Mouse (Mus musculus): ENCODE measurements around the gene Zfhx3.

Gene Zfhx3

GRCm38 (mm10) chr8:108790559-108791293, 848.3 kb downstream of the Zfhx3 start:
- peak; percentile 33 to 64 for DNase-seq (ENCODE audit: low spot score in 2 of 2)

- DNase-seq (ENCODE audit: low spot score in 2 of 2): no peak
Measured at GRCm38 (mm10) chr8:108796076-108796475, 853.6 kb downstream of the Zfhx3 start.

DNA sequence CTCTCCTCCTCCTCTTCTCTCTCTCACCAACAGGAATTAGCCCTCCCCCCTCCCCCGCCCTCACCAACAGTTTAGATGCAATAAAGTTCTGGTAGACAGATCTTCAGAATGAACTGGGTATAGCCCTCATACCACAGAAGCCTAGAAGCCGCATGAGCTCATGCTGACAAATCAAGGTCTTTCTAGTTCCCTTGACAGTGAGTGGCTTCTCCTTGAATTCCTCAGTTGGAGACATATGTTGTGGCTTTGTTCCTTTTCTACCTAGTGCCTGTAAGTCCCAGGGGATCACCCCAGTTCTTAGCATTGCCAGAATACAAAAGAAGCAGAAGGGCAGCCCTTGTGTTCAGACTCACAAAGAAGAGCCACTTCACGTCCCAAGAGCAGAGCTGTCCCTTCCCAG, 854.4 kb downstream of the Zfhx3 start:
- DNase-seq (ENCODE audit: low spot score in 2 of 2): no peak

DNA sequence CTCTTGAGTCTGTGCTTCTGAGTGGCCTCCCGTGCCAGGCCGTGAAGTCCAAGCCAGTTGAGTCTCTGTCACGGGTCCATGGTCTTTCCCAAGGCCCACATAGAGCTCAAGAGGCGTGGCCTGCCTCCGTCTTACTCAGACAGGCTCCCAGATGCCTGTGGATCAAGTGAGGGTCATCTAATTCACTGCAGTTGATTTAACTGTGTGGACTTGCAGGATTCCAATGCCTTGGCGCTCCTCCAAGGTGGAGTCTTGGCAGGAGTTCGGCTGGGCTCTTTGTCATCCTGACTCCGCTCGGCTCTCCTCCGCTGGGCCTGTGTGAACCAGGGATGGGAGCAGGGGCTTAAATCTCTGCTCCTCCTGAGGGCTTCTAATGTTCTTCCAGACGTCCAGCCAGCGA, 855.6 kb downstream of the Zfhx3 start:
- DNase-seq (ENCODE audit: low spot score in 2 of 2): peak; percentile 13 to 30

DNA sequence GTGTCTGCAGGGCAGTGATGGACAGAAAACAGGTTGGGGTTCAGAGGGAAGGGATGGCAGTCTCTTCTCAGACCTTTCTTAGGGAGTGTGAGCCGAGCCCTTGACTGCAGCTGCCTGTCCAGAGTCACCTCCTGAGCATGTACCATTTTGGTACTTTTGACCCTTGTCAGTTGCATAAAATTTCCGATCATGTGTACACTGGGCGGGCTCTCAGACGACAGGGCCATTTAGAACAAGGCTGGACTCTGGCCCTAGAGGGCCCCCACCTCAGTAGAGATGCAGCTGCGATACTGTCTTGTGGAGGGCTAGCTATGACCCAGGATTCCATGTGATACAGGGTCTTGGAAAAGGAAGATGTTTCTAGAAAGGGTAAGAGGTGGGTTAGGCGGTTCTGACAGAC, 856.8 kb downstream of the Zfhx3 start:
- DNase-seq (ENCODE audit: low spot score in 2 of 2): no peak

GRCm38 (mm10) chr8:108800357-108800756, 857.9 kb downstream of the Zfhx3 start:
- DNase-seq (ENCODE audit: low spot score in 2 of 2): no peak

- no peak for DNase-seq (ENCODE audit: low spot score in 2 of 2)
Measured at GRCm38 (mm10) chr8:108803017-108803416, 860.6 kb downstream of the Zfhx3 start.

DNA sequence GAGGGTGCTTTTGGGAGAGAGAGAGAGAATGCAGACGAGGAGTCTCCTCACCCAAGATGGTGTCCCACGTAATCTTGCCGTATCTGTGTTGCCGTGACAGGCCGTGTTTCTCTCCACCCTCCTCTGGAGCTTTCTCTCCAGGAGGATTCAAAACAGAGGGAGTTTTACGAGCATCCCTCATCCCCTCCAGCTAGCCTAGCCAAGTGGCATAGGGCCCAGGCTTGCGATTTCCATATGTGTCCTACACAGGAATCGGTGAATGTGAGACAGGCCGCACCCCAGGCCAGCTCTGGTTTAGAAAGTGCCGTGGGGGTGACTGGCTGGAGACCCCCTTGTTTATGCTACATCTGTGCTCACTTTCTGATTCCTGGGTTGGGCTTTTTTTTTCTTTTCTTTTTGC, 869.2 kb downstream of the Zfhx3 start:
- DNase-seq (ENCODE audit: low spot score in 2 of 2): no peak

- no peak for DNase-seq (ENCODE audit: low spot score in 2 of 2)
Measured at GRCm38 (mm10) chr8:108813375-108813774, 870.9 kb downstream of the Zfhx3 start.

DNA sequence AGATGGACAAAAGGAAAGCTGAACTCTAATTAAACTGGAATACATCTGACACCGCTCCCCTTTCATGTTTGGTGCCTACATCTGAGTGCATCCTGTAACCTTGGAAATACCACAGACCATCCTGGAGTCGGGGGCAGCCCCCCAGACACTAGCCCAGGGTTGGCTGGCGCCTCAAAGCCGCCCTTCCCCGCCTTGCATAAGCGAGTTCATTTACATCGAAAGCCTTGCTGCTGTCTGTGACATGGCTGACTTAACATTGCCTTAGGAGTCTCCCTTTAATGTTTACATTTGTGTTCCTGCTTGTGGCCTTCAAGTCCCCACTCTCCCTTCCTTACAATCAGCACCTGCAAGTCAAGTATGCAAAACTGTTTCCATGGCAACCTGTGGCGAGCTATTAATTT, 876.8 kb downstream of the Zfhx3 start:
- no peak for DNase-seq (ENCODE audit: low spot score in 2 of 2)

DNA sequence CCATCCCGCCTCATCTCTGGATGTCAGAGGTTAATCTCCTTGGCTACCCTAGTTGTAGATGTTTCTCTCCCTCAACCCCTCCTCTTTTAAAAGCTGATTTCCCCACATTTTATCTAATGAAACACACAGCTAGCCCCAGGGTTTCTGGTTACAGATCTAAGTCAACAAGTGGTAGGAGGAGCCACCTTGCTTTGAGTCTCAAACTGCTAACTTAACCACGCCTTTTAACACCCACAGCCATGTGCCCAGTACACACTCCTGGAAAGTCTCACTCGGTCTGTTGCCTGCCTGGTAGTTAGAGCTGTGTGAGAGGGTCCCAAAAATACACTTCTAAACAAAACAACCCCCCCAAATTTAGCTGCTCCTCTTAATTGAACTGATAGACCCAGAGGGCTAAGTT, 877.4 kb downstream of the Zfhx3 start:
- no peak for DNase-seq (ENCODE audit: low spot score in 2 of 2)

DNA sequence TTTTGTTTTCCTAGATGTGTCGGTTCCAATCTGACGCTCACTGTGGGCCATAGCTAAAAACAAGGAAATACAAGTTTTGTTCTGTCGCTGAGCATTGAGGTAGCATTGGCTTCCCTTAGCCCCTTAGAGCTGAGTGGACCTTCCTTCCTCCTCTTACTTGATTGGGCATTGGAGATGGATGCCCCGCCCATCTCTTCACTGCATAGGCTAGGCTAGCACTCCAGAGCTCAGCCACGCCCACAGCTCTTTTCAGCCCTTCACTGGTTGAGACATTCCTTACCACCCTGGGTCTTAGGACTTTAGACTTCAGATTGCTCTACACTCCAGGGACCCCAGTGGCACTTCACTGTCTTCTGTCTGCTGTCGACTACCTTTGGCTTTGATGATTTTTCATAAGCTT, 878.2 kb downstream of the Zfhx3 start:
- DNase-seq (ENCODE audit: low spot score in 2 of 2): no peak

GRCm38 (mm10) chr8:108822841-108823266, 880.4 kb downstream of the Zfhx3 start:
- no peak for DNase-seq (ENCODE audit: low spot score in 2 of 2)

DNA sequence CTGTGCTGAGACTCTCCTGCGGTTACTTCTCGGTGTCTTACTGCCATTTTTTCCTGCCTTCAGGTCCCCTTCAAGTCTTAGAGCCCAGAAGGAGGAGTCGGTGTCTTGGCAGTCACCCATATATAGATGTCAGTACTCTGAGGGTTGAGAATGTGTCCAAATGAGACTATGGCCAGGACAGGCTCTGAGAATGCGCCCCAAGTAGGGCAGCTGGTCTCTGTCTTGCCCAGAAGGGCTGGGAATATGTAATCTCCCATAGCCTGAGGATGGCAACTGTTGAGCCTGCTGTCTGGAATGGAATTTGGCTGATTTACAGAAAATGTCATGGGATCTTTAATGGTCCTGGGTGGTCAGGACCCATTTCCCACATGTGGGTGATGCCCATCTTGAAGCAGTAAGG, 881.6 kb downstream of the Zfhx3 start:
- DNase-seq (ENCODE audit: low spot score in 2 of 2): no peak

GRCm38 (mm10) chr8:108826414-108826813, 884.0 kb downstream of the Zfhx3 start:
- no peak for DNase-seq (ENCODE audit: low spot score in 2 of 2)

DNA sequence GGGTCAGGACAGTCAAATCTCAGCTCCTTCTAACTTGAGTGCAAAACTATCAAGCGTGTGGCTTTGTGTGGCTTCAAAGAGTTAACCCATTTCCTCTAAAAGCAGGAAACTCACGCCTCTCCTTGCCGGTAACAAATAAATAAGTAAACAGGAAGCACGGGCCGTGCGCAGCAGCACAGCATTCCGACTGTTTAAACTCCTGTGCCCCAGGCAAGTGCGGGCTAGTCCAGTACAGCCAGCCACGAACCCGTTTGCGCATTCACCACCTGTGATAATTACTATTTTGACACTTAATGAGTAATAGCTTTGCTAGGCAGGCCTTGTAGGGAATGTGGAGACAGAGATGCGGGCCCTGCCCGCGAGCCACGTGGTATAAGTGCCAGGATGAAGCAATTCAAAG, 885.0 kb downstream of the Zfhx3 start:
- no peak for DNase-seq (ENCODE audit: low spot score in 2 of 2)

DNA sequence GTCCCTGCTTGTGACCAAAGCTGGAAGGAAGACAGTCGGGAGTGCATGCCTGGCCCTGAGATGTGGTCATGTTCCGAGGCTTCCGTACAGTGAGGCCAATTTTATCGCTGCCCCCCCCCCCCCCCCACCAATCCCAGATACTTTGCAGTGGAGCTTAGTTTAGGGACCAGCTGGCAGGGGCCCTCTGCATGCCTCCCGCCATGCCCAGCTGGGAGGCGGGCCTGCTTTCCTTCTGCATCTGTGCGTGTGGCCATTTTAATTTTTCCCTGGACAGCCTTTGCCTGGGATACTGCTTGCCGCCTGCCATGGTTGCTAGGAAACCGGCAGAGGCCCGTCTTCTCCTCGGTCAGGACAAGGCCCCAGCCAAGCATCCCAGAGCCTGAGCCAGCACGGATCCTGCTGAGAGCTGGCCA, 886.9 kb downstream of the Zfhx3 start:
- peak; percentile 30 for DNase-seq (ENCODE audit: low spot score in 2 of 2)

DNA sequence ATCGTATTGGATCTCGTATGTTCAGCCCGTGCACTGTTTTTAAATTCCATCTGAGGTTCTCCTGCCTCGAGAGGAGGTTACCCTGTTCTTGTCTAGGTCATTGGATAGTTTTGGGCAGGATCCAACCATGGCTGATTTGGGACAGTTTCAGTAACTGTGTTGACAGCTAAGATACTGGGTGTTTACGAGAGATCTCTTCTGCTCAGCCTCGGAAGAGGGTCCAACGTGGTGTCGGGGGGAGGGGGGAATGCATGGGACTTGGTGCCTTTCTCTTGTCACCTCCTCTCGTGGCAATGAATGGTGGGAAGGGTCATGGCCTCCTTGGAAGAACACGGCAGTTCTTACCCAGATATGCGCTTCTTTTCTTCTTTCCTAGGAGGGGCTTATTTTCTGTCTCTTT, 892.7 kb downstream of the Zfhx3 start:
- no peak for DNase-seq (ENCODE audit: low spot score in 2 of 2)

DNA sequence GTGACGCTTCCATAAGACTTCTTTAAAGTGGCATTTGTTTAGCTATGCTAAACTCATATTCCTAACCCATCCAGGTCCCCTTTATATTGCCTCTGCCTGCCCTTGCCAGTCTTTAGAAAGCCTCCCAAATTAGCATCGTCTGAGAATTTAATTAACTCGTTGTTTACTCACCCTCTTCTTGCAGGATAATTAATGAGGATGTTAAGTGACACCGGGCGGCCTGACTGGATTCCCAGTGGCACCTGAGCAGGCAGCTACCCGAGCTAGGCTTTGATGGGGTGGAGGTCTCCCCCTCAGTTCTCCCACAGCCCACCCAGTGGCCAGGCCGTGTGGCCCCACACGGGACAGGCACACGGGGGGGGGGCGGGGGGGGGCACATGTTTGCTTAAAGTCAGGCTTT, 895.3 kb downstream of the Zfhx3 start:
- no peak for DNase-seq (ENCODE audit: low spot score in 2 of 2)

DNA sequence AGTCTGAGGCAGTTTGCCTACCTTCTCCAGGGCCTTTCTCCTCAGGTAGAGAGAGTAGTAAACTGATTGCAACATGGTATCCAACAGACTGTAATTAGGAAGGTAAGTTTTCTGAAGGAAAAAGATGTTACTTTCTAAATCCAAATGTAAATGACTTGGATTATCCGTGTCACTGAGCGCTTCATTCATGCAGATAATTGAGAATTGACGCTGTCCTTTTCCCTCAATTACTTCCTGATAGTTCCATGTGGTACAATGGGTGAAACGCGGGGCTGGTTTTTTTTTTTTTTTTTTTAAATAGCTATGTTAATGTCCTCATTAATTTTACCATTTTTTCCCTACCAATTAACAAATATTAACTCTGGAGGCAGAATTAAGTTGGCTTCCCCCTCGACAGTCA, 896.3 kb downstream of the Zfhx3 start:
- no peak for DNase-seq (ENCODE audit: low spot score in 2 of 2)

DNA sequence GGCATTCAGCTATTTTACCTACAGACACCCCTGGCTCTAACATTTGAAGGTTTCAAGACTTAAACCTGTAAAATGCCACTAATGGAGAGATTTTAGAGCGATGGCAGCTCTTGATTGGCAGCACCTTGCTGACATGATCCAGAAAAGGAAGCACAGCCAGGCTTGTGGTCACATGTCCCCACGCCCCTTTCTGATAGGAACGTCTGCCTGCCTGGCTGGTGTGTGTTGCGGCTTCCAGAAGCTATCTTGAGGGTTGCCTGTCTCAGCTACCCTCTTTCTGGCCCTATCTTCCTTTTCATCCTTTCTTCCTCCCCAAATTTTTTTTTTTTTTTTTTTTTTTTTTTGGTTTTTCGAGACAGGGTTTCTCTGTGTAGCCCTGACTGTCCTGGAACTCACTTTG, 899.9 kb downstream of the Zfhx3 start:
- no peak for DNase-seq (ENCODE audit: low spot score in 2 of 2)

DNA sequence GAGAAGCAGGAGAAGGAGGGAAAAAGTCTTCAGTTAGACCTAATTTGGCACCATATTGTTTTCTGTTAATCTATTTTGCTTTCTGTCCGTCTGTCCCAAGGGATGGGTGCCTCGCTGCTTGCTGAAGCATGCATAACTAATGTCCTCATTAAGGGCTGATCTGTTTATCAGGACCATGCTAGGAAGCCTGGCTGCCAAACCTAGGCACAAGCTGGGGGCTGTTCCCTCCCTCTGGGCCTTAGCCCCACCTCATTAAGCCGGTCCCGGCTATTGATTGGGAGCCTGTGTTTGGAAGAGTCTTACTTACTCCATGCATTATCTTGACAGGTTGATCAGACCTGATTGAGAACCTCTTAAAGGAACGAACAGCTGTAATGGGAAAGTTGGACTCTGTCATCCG, 903.7 kb downstream of the Zfhx3 start:
- DNase-seq (ENCODE audit: low spot score in 2 of 2): no peak

DNA sequence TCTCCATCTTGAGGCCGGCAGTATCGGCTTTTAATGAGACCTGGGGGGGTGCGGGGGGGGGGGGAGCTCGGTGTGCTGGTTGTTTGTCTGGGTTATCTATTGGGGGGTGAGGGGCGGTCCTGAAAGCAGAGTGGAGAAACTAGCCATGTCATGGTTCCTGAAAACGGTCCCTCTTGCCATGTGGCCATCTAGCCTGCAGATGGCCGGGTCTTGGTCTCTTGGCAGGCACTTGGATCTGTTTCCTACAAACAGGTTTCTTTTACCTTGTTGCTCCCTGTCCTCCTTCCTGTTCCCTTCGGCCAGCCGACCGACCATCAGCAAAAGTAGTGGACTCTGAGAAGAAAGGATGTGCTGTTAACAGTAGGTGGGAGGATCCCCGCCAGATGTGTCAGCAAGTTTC, 904.4 kb downstream of the Zfhx3 start:
- DNase-seq (ENCODE audit: low spot score in 2 of 2): no peak

DNA sequence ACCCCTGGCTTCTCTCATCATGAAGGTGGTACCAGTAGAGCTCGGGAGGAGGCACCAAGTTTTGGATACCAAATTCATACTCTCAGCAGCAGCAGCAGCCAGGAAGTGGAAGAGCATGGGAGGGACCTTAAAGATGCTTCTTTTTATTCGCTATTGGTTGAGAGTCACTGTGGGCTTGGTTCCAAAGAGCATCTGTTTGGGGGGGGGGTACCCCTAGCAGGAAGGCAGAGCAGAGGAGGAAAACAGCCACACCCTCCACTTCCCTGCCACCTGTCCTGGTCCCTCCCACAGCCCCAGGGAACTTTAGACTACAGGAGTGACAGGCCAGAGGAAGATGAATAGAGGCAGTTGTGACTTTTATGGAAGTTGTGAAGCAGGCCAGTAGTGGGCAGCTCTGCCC, 904.9 kb downstream of the Zfhx3 start:
- DNase-seq (ENCODE audit: low spot score in 2 of 2): no peak

All from frontal cortex, postnatal 36 days (tissue).